Mouse (Mus musculus) cerebellum, postnatal 10 days (tissue): ENCODE measurements around the gene Foxk1.

Experiments
- DNase-seq, 2 experiments: peaks; one replicate each; pipeline ENCODE4 v3.0.0; 2021; ENCODE audit warnings: mixed read lengths in 2 of 2

The Foxk1 gene

GRCm38 (mm10) chr5:142400981-142401640, at the start of gene Foxk1:
Gene Foxk1 (plus strand): TSS chr5:142401497.
- peak; percentile 99 to 100 for DNase-seq

- no peak for DNase-seq
Measured at GRCm38 (mm10) chr5:142352336-142352892, 48.9 kb upstream of the Foxk1 start.

DNA sequence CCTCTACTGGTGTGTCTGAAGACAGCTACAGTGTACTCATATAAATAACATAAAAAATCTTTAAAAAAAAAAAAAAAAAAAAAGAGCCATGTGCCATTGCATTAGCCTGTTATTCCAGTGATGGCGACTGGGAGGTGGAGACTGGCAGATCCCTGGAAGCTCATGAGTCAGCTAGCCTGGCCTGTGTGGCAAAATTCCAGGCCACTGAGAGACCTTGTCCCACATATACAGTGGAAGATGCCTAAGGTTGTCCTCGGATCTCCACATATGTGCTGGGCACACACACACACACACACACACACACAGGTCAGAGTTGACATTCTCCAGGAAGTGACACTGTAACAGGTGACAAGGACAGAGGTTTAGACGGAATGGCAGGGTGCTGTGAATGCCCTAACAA, 46.2 kb upstream of the Foxk1 start:
- no peak for DNase-seq

- DNase-seq: peak; percentile 49 to 56
Measured at GRCm38 (mm10) chr5:142361166-142361565, 40.1 kb upstream of the Foxk1 start.

GRCm38 (mm10) chr5:142362894-142363293, 38.4 kb upstream of the Foxk1 start:
- DNase-seq: peak; percentile 97

- peak in 1 of 2 experiments; percentile 32 for DNase-seq
Measured at GRCm38 (mm10) chr5:142364095-142364494, 37.2 kb upstream of the Foxk1 start.

DNA sequence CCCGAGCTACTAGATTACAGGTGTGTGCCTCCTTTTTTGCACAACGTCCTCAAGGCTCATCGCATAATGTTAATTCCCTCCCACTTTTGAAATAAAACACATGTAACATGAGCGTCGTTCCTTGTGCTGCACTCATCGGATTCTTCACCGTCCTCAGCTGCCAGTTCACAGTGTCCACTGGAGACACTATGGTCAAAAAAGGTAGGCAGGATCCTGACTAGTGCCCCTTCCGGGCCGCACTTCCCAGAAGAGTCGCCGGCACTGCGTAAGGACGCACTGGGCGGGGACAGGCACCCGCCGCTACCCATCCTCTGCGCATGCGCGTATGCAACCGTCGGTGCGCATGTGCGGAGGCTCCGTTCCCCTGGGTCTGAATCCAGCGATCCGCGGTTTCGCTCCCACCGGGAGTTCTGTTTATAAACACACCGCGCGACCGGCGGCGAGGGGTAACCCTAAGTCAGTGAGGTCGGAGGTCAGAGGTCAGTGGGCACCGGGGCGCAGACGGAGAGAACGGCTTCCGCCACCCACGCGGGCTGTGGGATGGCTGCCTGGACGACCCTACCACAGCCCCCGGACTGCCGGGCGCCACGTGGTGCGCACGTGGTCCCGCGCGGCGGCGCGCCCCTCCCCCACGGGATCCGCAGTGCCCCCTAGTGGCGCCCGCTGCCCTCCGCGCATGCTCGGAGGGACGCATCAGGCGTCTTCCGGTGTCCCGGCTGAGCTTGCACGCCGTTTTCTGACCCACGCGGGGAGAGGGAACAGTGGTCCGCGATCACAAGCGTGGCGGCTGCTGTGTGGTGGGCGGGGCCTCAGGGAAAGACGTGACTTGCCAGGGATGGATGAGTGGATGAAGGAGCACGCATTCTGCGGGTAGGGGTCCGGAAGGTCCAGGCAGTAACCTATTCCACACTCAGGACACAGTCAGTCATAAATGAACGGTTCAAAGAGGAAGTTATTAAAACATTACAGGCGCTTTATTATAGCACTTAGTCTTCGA, 33.9 kb upstream of the Foxk1 start:
- peak; percentile 99 to 100 for DNase-seq

DNA sequence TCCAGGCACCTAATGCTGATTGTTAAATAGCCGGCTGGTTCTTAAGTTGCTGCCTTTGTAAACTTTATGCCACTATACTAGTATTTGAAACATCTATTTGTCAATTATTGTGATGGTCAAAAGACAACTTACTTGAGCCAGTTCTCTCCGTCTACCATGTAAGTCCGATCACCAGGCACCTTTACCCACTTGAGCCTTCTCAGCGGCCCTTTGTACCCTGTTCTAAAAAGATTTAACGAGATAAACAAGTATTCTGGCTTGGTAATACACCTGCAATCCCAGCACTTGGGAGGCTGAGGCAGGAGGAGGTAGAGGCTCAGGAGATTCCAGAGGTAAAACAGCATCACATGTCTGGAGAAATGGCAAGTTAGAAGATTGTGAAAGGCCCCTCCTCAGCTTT, 33.2 kb upstream of the Foxk1 start:
- DNase-seq: no peak

- no peak for DNase-seq
Measured at GRCm38 (mm10) chr5:142370406-142371171, 30.7 kb upstream of the Foxk1 start.

- DNase-seq: no peak
Measured at GRCm38 (mm10) chr5:142371172-142372155, 29.8 kb upstream of the Foxk1 start.

DNA sequence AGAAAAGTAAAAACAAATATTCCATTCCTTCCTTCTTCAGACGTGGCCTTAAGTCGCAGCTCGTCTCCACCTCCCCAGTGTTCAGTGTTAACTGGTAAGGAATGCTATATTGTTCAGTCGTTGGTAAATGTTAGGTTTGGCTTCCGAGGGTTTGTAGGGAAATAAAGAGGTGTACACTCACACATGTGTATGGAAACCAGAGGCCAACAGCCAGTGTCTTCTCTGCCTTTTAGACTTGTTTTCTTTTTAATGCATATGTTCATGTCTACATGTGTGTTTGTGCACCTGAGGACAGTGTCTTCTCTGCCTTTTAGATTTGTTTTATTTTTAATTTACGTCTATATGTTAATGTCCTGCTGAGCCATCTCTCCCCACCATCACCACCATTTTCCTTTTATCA, 29.1 kb upstream of the Foxk1 start:
- no peak for DNase-seq

DNA sequence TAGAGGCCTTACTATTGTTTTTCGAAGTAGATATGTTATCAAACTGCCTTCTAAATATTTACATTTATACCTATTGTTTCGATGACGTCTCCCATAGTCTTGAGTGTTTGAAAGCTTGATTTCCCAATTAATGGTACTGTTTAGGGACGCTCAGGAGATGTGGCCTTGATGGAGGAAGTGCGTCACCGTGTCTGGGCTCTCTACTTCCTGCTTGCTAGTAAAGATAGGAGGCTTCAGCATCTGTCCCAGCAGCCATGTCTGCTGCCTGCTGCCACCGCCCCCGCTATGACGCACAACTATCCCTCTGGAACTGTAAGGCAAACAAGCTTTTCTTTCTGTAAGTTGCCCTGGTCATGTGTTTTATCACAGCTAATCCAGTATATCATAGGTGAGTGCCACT, 27.0 kb upstream of the Foxk1 start:
- no peak for DNase-seq

DNA sequence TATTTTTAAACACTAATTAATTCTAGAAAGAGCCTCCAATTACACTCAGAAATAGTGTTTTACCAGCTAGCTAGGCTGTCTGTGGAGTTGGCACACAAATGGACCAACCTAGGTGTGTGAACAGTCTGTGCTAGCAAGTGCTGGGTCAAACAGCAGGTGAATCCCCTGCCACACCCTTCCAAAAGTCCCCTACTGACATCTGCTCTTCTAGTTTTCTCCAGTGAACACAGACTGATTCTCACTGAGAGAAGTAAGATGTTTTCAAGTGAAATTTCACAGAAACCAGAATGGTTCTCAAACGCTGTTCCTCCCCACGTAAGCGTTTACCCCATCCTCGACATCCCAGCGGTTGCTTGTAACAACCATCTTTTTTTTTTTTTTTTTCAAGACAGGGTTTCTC, 25.7 kb upstream of the Foxk1 start:
- DNase-seq: no peak

- no peak for DNase-seq
Measured at GRCm38 (mm10) chr5:142376071-142376470, 25.2 kb upstream of the Foxk1 start.

DNA sequence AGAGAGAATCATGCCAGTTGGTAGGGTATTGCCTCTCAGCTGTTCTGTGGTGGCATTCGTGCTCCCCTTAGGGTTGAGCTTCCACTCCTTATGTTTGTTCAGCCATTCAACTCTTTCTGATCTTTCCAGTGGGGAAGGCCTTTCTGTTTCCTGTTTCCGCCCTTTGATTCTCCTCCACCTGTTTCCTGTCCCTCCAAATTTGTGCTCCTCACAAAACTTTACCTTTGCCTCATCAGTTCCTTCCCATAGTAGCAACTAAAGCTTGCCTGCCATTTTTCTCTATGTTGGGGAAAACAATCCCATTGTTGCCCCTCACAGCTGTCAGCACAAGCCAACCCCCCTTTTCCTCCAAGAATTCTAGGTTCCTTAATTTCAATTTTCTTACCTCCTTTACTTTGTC, 23.2 kb upstream of the Foxk1 start:
- DNase-seq: no peak

- no peak for DNase-seq
Measured at GRCm38 (mm10) chr5:142380491-142380890, 20.8 kb upstream of the Foxk1 start.

DNA sequence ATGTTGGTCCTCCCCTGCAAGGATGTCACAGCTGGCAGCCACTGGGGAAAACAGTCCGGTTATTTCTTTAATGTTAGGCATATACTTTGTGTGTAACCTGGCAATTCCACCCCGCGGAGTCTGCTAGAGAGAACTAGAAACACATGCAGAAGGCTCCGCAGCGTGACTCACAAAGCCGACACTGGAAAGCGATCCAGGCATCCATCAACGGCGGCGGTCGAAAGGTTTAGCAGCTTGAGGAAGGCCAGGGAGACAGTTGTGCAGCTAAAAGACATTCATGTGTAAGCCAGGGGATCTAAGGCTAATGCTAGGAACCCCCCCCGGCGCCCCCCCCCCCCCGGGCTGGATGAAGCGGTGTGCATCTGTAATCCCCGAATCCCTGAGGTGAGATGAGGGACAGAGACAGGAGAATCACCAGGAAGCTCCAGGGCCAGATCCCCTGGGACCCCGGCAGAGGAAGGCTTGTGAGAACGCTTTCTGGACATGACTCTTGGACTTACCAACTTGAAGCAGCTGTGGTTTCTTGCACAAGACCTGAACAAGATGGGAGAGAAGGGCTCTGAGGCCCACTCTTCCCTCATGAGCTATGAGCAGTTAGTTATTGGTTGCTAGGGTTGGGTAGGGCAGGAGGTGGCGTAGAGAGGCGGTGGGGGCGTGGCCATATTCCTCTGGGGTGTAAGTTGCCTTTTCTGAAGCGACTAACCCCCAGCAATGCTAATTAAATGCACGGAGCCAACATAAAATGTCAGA, 16.2 kb upstream of the Foxk1 start:
- peak in 1 of 2 experiments; percentile 18 for DNase-seq

DNA sequence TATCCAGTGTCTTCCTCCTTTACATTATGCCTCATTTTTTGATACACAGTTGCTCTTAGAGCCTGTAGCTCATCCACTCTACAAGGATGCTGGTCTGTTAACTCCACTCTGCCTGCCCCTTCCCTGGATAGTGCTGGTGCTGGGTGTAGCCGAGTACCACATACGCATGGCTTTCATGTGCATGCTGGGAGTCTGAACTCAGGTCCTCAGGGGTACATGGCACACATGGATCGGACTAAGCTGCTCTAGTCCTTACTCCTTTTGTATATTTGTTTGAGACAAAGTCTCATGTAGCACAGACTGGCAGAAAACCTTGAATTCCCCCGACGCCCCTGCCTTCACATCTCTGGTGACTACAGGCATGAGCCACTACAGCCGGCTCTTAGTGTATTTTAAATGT, 15.0 kb upstream of the Foxk1 start:
- DNase-seq: no peak

- DNase-seq: peak; percentile 77 to 79
Measured at GRCm38 (mm10) chr5:142386784-142387680, 14.3 kb upstream of the Foxk1 start.

DNA sequence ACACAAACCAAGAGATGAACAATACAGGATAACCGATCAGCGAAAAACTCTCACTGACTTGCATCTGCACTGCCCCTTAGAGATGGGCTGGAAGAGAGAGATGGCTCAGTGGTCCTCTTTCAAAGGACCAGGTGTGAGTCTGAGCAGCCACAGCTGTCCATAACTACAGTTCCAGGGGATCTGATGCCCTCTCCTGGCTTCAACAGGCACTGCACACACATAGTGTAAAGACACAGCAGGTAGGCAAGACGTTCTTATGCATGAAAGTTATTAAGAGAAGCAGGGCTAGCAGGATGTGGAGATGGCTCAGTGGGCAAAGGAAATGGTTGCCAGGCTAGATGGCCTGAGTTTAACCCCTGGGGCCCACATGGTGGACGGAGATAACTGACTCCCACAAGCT, 13.6 kb upstream of the Foxk1 start:
- DNase-seq: peak in 1 of 2 experiments; percentile 50
